Mouse (Mus musculus): ENCODE measurements around the gene Pld3. TPM values are rescaled to one million over a fixed set of nuclear protein-coding genes. Genes with fewer than 3 reads are reported as not detected.

Pld3 gene
- polyA plus RNA-seq, 1 experiment: 50.8 TPM

DNA sequence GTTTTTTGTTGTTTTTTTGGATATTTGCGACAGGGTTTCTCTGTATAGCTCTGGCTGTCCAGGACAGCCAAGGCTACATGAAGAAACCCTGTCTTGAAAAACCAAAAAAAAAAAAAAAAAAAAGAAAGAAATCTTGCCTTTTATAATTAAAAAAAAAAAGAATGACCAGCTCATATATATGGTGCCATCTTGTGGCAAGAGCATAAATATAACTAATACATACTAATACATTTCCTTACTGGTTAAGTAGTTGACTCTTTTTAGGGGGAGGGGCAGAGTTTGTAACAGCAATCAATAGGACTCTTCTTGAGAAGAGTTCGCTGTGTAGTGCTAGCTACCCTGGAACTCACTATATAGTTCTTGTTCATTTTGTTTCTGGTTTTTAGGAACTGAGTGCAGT, 34.7 kb upstream of the Pld3 start:
- no peaks in the 10 kb centered on the region for H3K27me3 ChIP-seq (ENCODE audit: control insufficient read depth, insufficient read depth, low read length, poor library complexity, severe bottlenecking)
- no peak overlapping the region for H3K9ac ChIP-seq (ENCODE audit: low read depth, poor library complexity, severe bottlenecking)
- H3K9me3 ChIP-seq (replicated peaks; ENCODE audit: control insufficient read depth, insufficient read depth, low read length, poor library complexity, severe bottlenecking): no peaks in the 10 kb centered on the region
- peak overlapping the region; percentile 98 for H3K27ac ChIP-seq (ENCODE audit: insufficient read depth, low read length)
- TF ChIP-seq POLR2A (IDR thresholded peaks at IDR 0.05; ENCODE audit: insufficient read depth, low read length) (no peak), CTCF (IDR thresholded peaks at IDR 0.05; ENCODE audit: low read depth, low read length) (no peak), EP300 (IDR thresholded peaks at IDR 0.05; ENCODE audit: insufficient read depth, low read depth, low read length) (no peak)
- 0 out of 2 replicates have a peak, but pooled peaks cover 4% of the 10 kb centered on the region for H3K36me3 ChIP-seq (ENCODE audit: control insufficient read depth, insufficient read depth, low read length, poor library complexity, severe bottlenecking)
- no peak overlapping the region for H3K4me3 ChIP-seq (ENCODE audit: low read depth, low read length)
- no peaks in the 10 kb centered on the region for H3K4me1 ChIP-seq (ENCODE audit: control insufficient read depth, insufficient read depth, low read length)

DNA sequence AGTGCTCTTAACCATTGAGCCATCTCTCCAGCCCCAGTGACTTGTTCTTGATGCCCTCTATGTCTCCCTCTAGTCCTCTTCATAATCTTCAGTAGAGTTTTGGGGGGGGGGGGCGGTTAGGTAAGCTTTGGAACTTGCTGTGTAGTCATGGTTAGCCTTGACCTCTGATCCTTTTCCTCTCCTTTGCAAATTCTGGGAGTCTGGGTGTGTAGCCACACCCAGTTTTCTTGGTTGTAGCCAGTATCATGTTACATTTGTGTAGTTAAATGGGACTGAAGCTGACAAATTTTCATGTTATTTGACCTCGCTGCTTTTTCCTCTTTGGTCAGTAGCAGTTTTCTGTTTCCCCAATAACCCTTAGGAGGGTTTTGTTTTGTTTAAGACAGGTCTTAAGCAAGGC, 33.8 kb upstream of the Pld3 start:
- H3K27ac ChIP-seq (ENCODE audit: insufficient read depth, low read length): peak overlapping the region; percentile 98
- no peaks in the 10 kb centered on the region for H3K4me1 ChIP-seq (ENCODE audit: control insufficient read depth, insufficient read depth, low read length)
- 0 out of 2 replicates have a peak overlapping the region, but pooled peaks have one; percentile 35 for H3K9ac ChIP-seq (ENCODE audit: low read depth, poor library complexity, severe bottlenecking)
- H3K27me3 ChIP-seq (ENCODE audit: control insufficient read depth, insufficient read depth, low read length, poor library complexity, severe bottlenecking): no peaks in the 10 kb centered on the region
- H3K9me3 ChIP-seq (replicated peaks; ENCODE audit: control insufficient read depth, insufficient read depth, low read length, poor library complexity, severe bottlenecking): no peaks in the 10 kb centered on the region
- H3K36me3 ChIP-seq (ENCODE audit: control insufficient read depth, insufficient read depth, low read length, poor library complexity, severe bottlenecking): 0 out of 2 replicates have a peak, but pooled peaks cover 4% of the 10 kb centered on the region
- H3K4me3 ChIP-seq (ENCODE audit: low read depth, low read length): no peak overlapping the region
- no peak for TF ChIP-seq CTCF (IDR thresholded peaks at IDR 0.05; ENCODE audit: low read depth, low read length)
- no peak for TF ChIP-seq POLR2A (IDR thresholded peaks at IDR 0.05; ENCODE audit: insufficient read depth, low read length)
- no peak for TF ChIP-seq EP300 (IDR thresholded peaks at IDR 0.05; ENCODE audit: insufficient read depth, low read depth, low read length)

DNA sequence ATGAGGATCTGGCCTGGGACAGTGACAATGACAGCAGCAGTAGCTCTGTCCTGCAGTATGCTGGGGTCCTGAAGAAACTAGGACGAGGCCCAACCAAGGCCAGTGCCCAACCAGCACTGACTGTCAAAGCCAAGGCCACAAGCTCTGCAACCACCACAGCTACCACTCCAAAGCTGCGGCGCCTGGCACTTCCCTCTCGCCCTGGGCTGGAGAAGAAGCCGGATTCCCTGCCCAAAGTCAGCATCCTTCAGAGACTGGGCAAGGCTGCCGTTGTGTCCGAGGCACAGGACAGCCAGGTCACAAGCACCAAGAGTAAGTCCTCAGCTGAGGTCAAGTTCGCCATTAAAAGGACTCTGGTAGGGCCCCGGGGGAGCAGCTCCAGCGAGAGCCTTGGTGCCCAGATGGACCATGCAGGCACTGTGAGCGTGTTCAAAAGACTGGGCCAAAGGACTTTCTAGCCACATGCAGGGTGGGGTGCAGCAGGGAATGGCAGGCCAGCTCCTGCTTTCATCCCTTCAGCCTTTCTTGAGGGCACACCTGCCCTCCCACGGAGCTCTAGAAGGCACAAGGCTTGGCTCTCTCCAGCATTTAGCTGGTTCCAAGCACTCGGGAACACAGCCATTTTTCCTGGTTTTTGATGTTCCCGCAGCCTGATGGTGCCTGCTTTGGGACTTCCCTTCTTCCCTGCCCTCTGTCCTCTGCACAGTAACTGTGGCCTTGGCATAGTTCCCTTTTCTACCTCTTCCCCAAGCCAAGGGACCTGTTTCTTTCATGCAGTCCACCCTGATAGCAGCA, 27.6 kb upstream of the Pld3 start:
- peaks cover 28% of the 10 kb centered on the region for H3K36me3 ChIP-seq (ENCODE audit: control insufficient read depth, insufficient read depth, low read length, poor library complexity, severe bottlenecking)

DNA sequence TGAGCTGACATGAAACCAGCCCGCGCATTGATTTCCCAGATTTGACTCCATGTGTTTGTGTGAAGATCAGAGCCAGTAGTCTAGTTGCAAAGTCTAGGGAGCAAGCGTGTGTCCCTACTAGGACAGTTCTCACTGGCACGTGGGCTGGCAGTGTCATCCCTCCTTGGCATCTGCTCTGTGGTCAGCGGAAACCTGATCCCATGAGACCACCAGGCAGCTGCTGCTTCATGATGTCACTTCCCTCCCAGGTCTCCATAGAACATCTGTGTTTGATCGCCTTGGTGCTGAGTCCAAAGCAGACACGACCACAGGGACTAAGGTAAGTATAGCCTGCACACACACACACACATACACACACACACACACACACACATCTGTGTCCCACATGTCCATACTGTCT, 25.4 kb upstream of the Pld3 start:
- Histone ChIP-seq H3K4me3 (ENCODE audit: low read depth, low read length) (no peak overlapping the region), H3K9me3 (replicated peaks; ENCODE audit: control insufficient read depth, insufficient read depth, low read length, poor library complexity, severe bottlenecking) (no peaks in the 10 kb centered on the region), H3K9ac (ENCODE audit: low read depth, poor library complexity, severe bottlenecking) (no peak overlapping the region), H3K4me1 (ENCODE audit: control insufficient read depth, insufficient read depth, low read length) (no peaks in the 10 kb centered on the region), H3K36me3 (ENCODE audit: control insufficient read depth, insufficient read depth, low read length, poor library complexity, severe bottlenecking) (peaks cover 24% of the 10 kb centered on the region), H3K27ac (ENCODE audit: insufficient read depth, low read length) (no peak overlapping the region), H3K27me3 (ENCODE audit: control insufficient read depth, insufficient read depth, low read length, poor library complexity, severe bottlenecking) (no peaks in the 10 kb centered on the region)
- TF ChIP-seq CTCF (IDR thresholded peaks at IDR 0.05; ENCODE audit: low read depth, low read length) (no peak), POLR2A (IDR thresholded peaks at IDR 0.05; ENCODE audit: insufficient read depth, low read length) (no peak), EP300 (IDR thresholded peaks at IDR 0.05; ENCODE audit: insufficient read depth, low read depth, low read length) (no peak)

More for the DNA sequence above, 27.6 kb upstream of the Pld3 start:
- H3K27me3 ChIP-seq (ENCODE audit: control insufficient read depth, insufficient read depth, low read length, poor library complexity, severe bottlenecking): no peaks in the 10 kb centered on the region
- no peaks in the 10 kb centered on the region for H3K9me3 ChIP-seq (replicated peaks; ENCODE audit: control insufficient read depth, insufficient read depth, low read length, poor library complexity, severe bottlenecking)
- TF ChIP-seq CTCF (IDR thresholded peaks at IDR 0.05; ENCODE audit: low read depth, low read length) (no peak), EP300 (IDR thresholded peaks at IDR 0.05; ENCODE audit: insufficient read depth, low read depth, low read length) (no peak), POLR2A (IDR thresholded peaks at IDR 0.05; ENCODE audit: insufficient read depth, low read length) (no peak)
- H3K9ac ChIP-seq (ENCODE audit: low read depth, poor library complexity, severe bottlenecking): no peak overlapping the region
- no peak overlapping the region for H3K27ac ChIP-seq (ENCODE audit: insufficient read depth, low read length)
- H3K4me3 ChIP-seq (ENCODE audit: low read depth, low read length): no peak overlapping the region
- no peaks in the 10 kb centered on the region for H3K4me1 ChIP-seq (ENCODE audit: control insufficient read depth, insufficient read depth, low read length)

DNA sequence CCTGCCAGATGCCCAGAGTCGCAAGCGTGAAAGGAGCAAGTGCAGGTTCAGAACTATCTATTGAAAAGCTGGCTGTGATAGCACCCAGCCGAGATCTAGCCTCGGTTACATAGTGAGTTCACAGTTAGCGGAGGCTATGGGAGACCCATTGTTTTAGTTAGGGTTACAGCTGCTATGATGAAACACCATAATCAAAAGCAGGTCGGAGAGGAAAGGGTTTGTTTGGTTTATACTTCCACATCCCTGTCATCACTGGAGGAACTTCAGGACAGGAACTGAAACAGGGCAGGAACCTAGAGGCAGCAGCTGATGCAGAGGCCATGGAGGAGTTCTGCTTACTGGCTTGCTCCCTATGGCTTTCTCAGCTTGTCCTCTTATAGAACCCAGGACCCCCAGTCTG, 24.6 kb upstream of the Pld3 start:
- H3K4me3 ChIP-seq (ENCODE audit: low read depth, low read length): no peak overlapping the region
- no peak overlapping the region for H3K9ac ChIP-seq (ENCODE audit: low read depth, poor library complexity, severe bottlenecking)
- H3K4me1 ChIP-seq (ENCODE audit: control insufficient read depth, insufficient read depth, low read length): no peaks in the 10 kb centered on the region
- H3K27me3 ChIP-seq (ENCODE audit: control insufficient read depth, insufficient read depth, low read length, poor library complexity, severe bottlenecking): no peaks in the 10 kb centered on the region
- no peaks in the 10 kb centered on the region for H3K9me3 ChIP-seq (replicated peaks; ENCODE audit: control insufficient read depth, insufficient read depth, low read length, poor library complexity, severe bottlenecking)
- H3K36me3 ChIP-seq (ENCODE audit: control insufficient read depth, insufficient read depth, low read length, poor library complexity, severe bottlenecking): peaks cover 24% of the 10 kb centered on the region
- no peak overlapping the region for H3K27ac ChIP-seq (ENCODE audit: insufficient read depth, low read length)
- TF ChIP-seq EP300 (IDR thresholded peaks at IDR 0.05; ENCODE audit: insufficient read depth, low read depth, low read length): no peak
- no peak for TF ChIP-seq CTCF (IDR thresholded peaks at IDR 0.05; ENCODE audit: low read depth, low read length)
- TF ChIP-seq POLR2A (IDR thresholded peaks at IDR 0.05; ENCODE audit: insufficient read depth, low read length): no peak

DNA sequence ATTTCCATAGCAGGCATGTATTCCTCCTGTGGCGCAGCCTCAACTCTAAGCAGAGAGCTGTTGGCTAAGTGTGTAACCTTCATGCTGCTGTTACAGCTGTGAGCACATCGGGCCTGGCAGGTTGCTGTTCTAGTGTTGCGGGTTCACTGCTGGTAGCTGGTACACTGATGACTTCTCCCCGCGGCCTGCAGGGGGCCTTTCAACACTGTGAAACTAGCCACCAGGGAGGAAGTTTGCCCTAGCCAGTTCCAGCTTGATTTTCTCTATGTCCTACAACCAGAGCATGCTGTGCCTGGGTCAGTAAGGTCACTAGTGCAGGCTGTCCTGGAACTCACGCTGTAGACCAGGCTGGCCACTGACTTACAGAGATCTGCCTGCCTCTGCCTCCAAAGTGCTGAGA, 23.9 kb upstream of the Pld3 start:
- no peaks in the 10 kb centered on the region for H3K27me3 ChIP-seq (ENCODE audit: control insufficient read depth, insufficient read depth, low read length, poor library complexity, severe bottlenecking)
- H3K4me1 ChIP-seq (ENCODE audit: control insufficient read depth, insufficient read depth, low read length): peaks cover 2% of the 10 kb centered on the region
- no peaks in the 10 kb centered on the region for H3K9me3 ChIP-seq (replicated peaks; ENCODE audit: control insufficient read depth, insufficient read depth, low read length, poor library complexity, severe bottlenecking)
- no peak overlapping the region for H3K4me3 ChIP-seq (ENCODE audit: low read depth, low read length)
- H3K27ac ChIP-seq (ENCODE audit: insufficient read depth, low read length): no peak overlapping the region
- TF ChIP-seq EP300 (IDR thresholded peaks at IDR 0.05; ENCODE audit: insufficient read depth, low read depth, low read length): 0 out of 2 replicates have a peak, but pooled peaks have one; percentile 25
- no peak for TF ChIP-seq POLR2A (IDR thresholded peaks at IDR 0.05; ENCODE audit: insufficient read depth, low read length)
- TF ChIP-seq CTCF (IDR thresholded peaks at IDR 0.05; ENCODE audit: low read depth, low read length): peak; percentile 68
- H3K9ac ChIP-seq (ENCODE audit: low read depth, poor library complexity, severe bottlenecking): no peak overlapping the region
- peaks cover 24% of the 10 kb centered on the region for H3K36me3 ChIP-seq (ENCODE audit: control insufficient read depth, insufficient read depth, low read length, poor library complexity, severe bottlenecking)

All from ES-Bruce4 (cell line).